Mouse (Mus musculus): ENCODE data around the gene Tnfaip8l3.
"Not testable (repeated sequence)": the region's sequence is repeated elsewhere in the genome, so short reads cannot be mapped to it uniquely, and the experiment has no call there.

The Tnfaip8l3 gene

GRCm38 (mm10) chr9:54068032-54068649 lies at the start of gene Tnfaip8l3:
TSS of gene Tnfaip8l3 (minus strand) at chr9:54068388.
- DNase-seq (ENCODE audit: low read depth, low spot score), result no peak

GRCm38 (mm10) chr9:54112726-54113125 lies 44.5 kb upstream of the Tnfaip8l3 start:
- no peak for DNase-seq (ENCODE audit: low read depth, low spot score)

GRCm38 (mm10) chr9:54098636-54099035 lies 30.4 kb upstream of the Tnfaip8l3 start:
- DNase-seq (ENCODE audit: low read depth, low spot score), result no peak

- no peak for DNase-seq (ENCODE audit: low read depth, low spot score)
Measured at GRCm38 (mm10) chr9:54097091-54097490, 28.9 kb upstream of the Tnfaip8l3 start.

GRCm38 (mm10) chr9:54084245-54084644 lies 16.1 kb upstream of the Tnfaip8l3 start:
- DNase-seq (ENCODE audit: low read depth, low spot score), result no peak

GRCm38 (mm10) chr9:54077740-54078139 lies 9.6 kb upstream of the Tnfaip8l3 start:
- DNase-seq (ENCODE audit: low read depth, low spot score), result no peak

- no peak for DNase-seq (ENCODE audit: low read depth, low spot score)
Measured at GRCm38 (mm10) chr9:54074901-54075300, 6.7 kb upstream of the Tnfaip8l3 start.

GRCm38 (mm10) chr9:54073688-54074087 lies 5.5 kb upstream of the Tnfaip8l3 start:
- no peak for DNase-seq (ENCODE audit: low read depth, low spot score)

GRCm38 (mm10) chr9:54071474-54072095 lies 3.4 kb upstream of the Tnfaip8l3 start:
- no peak for DNase-seq (ENCODE audit: low read depth, low spot score)

GRCm38 (mm10) chr9:54069204-54069603 lies 1.0 kb upstream of the Tnfaip8l3 start:
- no peak for DNase-seq (ENCODE audit: low read depth, low spot score)

- no peak for DNase-seq (ENCODE audit: low read depth, low spot score)
Measured at GRCm38 (mm10) chr9:54068777-54069176, 589 bp upstream of the Tnfaip8l3 start.

- no peak for DNase-seq (ENCODE audit: low read depth, low spot score)
Measured at GRCm38 (mm10) chr9:54067642-54068031, 551 bp downstream of the Tnfaip8l3 start.

- no peak for DNase-seq (ENCODE audit: low read depth, low spot score)
Measured at GRCm38 (mm10) chr9:54064836-54065235, 3.4 kb downstream of the Tnfaip8l3 start.

GRCm38 (mm10) chr9:54063655-54064054 lies 4.5 kb downstream of the Tnfaip8l3 start:
- no peak for DNase-seq (ENCODE audit: low read depth, low spot score)

- DNase-seq (ENCODE audit: low read depth, low spot score), result no peak
Measured at GRCm38 (mm10) chr9:54061666-54062065, 6.5 kb downstream of the Tnfaip8l3 start.

- no peak for DNase-seq (ENCODE audit: low read depth, low spot score)
Measured at GRCm38 (mm10) chr9:54051298-54052068, 16.7 kb downstream of the Tnfaip8l3 start.

- no peak for DNase-seq (ENCODE audit: low read depth, low spot score)
Measured at GRCm38 (mm10) chr9:54048978-54049377, 19.2 kb downstream of the Tnfaip8l3 start.

- DNase-seq (ENCODE audit: low read depth, low spot score), result no peak
Measured at GRCm38 (mm10) chr9:54043067-54043466, 25.1 kb downstream of the Tnfaip8l3 start.

GRCm38 (mm10) chr9:54037717-54038116 lies 30.5 kb downstream of the Tnfaip8l3 start:
- no peak for DNase-seq (ENCODE audit: low read depth, low spot score)

GRCm38 (mm10) chr9:54034691-54035090 lies 33.5 kb downstream of the Tnfaip8l3 start:
- DNase-seq (ENCODE audit: low read depth, low spot score), result no peak

- DNase-seq (ENCODE audit: low read depth, low spot score), result no peak
Measured at GRCm38 (mm10) chr9:54022795-54023194, 45.4 kb downstream of the Tnfaip8l3 start.

- no peak for DNase-seq (ENCODE audit: low read depth, low spot score)
Measured at GRCm38 (mm10) chr9:53994528-53994927, 73.7 kb downstream of the Tnfaip8l3 start.

- DNase-seq (ENCODE audit: low read depth, low spot score), result not testable (repeated sequence)
Measured at GRCm38 (mm10) chr9:53992567-53992966, 75.6 kb downstream of the Tnfaip8l3 start.

Measured in embryo, embryonic 11.5 days (tissue).